Mouse (Mus musculus): ENCODE results near the gene Irf9.

DNA sequence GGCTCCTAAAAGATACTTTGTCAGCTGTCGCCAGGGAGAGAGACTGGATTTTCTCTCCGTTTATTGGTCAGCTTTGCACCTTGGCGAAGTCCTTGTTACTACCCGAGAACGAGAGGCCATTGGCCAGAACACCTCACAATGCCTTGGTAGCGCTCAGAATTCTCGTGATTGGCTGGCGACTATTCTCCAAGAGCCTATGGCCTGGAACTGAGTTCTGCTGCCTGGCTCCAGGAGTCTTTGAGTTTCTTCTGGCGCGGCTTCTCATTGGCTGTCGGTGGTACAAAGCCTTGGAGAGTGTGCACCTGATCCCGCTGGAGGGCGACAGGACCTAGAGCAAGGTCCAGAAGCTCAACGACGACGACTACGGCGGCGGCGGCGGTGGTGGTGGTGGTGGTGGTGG lies 14.5 kb downstream of the Irf9 start, which contains the start of gene Rec8:
- TF ChIP-seq CTCF (IDR thresholded peaks at IDR 0.05; ENCODE audit: low read depth, low read length) = no peak
- TF ChIP-seq POLR2A (IDR thresholded peaks at IDR 0.05; ENCODE audit: borderline replicate concordance, low read depth, low read length) = no peak

Data from bone marrow macrophage, adult 2 months (primary cell).